Comparison of ENCODE assay signal across 16 mouse cellular contexts in the genomic region with DNA sequence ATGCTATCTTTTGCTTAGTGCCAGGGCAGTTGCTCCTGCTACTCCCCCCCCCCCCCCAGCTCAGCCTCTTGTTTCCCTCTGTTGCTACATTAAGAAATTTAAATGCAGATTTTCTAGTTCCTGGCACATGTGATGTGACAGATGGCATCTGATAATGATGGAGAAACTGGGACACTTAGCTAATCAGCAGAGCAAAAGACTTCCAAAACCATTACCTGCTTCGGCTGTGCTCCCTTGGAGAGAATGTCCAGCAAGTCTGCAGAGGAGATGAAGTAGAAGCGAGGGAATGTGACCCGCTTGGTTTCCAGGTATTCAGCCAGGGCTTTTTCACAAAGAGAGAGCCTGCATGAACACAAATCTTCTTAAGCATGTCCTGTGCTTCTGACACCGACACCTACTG.
DNase-seq lines count a peak whose midpoint lies in the region; ATAC-seq and TF ChIP-seq lines count a peak whose summit lies in the region.
"Had no signal": no experiment of that assay in that cellular context is flagged by ENCODE, and none has a peak within 500 bp of the region (broad histone marks: within the 10 kb centered on the region; RNA-seq: fewer than 3 reads in every experiment).

No protein-coding gene starts in this region.

- no peaks in the 10 kb centered on the region for H3K27me3 ChIP-seq in forebrain, embryonic 13.5 days
- H3K27me3 ChIP-seq in forebrain, embryonic 12.5 days = no peaks in the 10 kb centered on the region
- H3K27me3 ChIP-seq: lung, embryonic 15.5 days had no signal

- H3K9me3 ChIP-seq in forebrain, embryonic 13.5 days (replicated peaks) = no peaks in the 10 kb centered on the region
- H3K9me3 ChIP-seq in forebrain, embryonic 12.5 days = no peaks in the 10 kb centered on the region
- H3K9me3 ChIP-seq: lung, embryonic 15.5 days had no signal

- no peak for TF ChIP-seq CTCF in left cerebral cortex, adult 2 months (IDR thresholded peaks at IDR 0.05)

- peak; percentile 53; the same call in 1 of the 2 replicates for ATAC-seq in forebrain, embryonic 13.5 days
- no peak for ATAC-seq in forebrain, embryonic 12.5 days (ENCODE audit: low FRiP score)
- ATAC-seq in CD4-positive, CD25-positive, alpha-beta regulatory T cell, adult 4 months = no peak
- no peak for ATAC-seq in inflammation-experienced regulatory T-cells, adult 6 months
- ATAC-seq: activated CD4-positive, CD25-positive, alpha-beta regulatory T cell, adult 4 months; midbrain, embryonic 16.5 days had no signal

- H3K27ac ChIP-seq in forebrain, embryonic 13.5 days = no peak overlapping the region
- no peak overlapping the region for H3K27ac ChIP-seq in forebrain, embryonic 12.5 days
- H3K27ac ChIP-seq in left cerebral cortex, adult 2 months = no peak overlapping the region
- H3K27ac ChIP-seq: hindbrain, embryonic 14.5 days; lung, embryonic 15.5 days had no signal

- no peak overlapping the region for H3K4me3 ChIP-seq in forebrain, embryonic 13.5 days
- H3K4me3 ChIP-seq in forebrain, embryonic 12.5 days (replicated peaks) = no peak overlapping the region
- H3K4me3 ChIP-seq in left cerebral cortex, adult 2 months = no peak overlapping the region
- H3K4me3 ChIP-seq: lung, embryonic 15.5 days had no signal

- 0 out of 2 replicates have a peak, but pooled peaks cover 8% of the 10 kb centered on the region for H3K4me1 ChIP-seq in forebrain, embryonic 13.5 days
- H3K4me1 ChIP-seq in forebrain, embryonic 12.5 days = no peaks in the 10 kb centered on the region
- H3K4me1 ChIP-seq: lung, embryonic 15.5 days had no signal

- H3K36me3 ChIP-seq in forebrain, embryonic 13.5 days (ENCODE audit: poor library complexity, severe bottlenecking) = no peaks in the 10 kb centered on the region
- H3K36me3 ChIP-seq in forebrain, embryonic 12.5 days (replicated peaks) = no peaks in the 10 kb centered on the region
- H3K36me3 ChIP-seq: lung, embryonic 15.5 days had no signal

- peak; percentile 3 to 21 for DNase-seq in left cerebral cortex, postnatal 25 days (ENCODE audit: low spot score in 2 of 2)
- DNase-seq in left cerebral cortex, adult 2 months (ENCODE audit: extremely low spot score in 1 of 2, low spot score in 2 of 2) = no peak
- peak; percentile 77 to 78 for DNase-seq in cerebellum, postnatal 25 days
- no peak for DNase-seq in kidney, adult 8-10 months
- DNase-seq: adrenal gland, postnatal 36 days; kidney, adult 18-20 months; left cerebral cortex, postnatal 4 days had no signal

- WGBS in forebrain, embryonic 13.5 days = 77% methylated on average over 4 of the region's 4 CpGs
- 79% methylated on average over 4 of the region's 4 CpGs for WGBS in forebrain, embryonic 12.5 days

- H3K9ac ChIP-seq in forebrain, embryonic 13.5 days = no peak overlapping the region
- H3K9ac ChIP-seq in forebrain, embryonic 12.5 days = no peak overlapping the region
- H3K9ac ChIP-seq: hindbrain, embryonic 14.5 days; lung, embryonic 15.5 days had no signal

- no peak overlapping the region for H3K4me2 ChIP-seq in forebrain, embryonic 13.5 days
- H3K4me2 ChIP-seq in forebrain, embryonic 12.5 days = no peak overlapping the region
- H3K4me2 ChIP-seq: hindbrain, embryonic 14.5 days; liver, embryonic 11.5 days; lung, embryonic 15.5 days had no signal

- intact Hi-C loops in left cerebral cortex, postnatal 25 days (cut with DNase I) = no loop called here
- intact Hi-C loops in left cerebral cortex, adult 2 months (cut with DNase I) = no loop called here

Comparison
In these comparisons a context has a peak if more than half of its experiments do, and no peak if none do; other contexts are left out.
1. DNase-seq: peak in left cerebral cortex, postnatal 25 days (2 of 2) and cerebellum, postnatal 25 days (2 of 2); none in left cerebral cortex, adult 2 months (0 of 2) and kidney, adult 8-10 months (0 of 2).